Mouse (Mus musculus): Measurements from ENCODE around the gene Vbp1. TPM values are rescaled to one million over a fixed set of nuclear protein-coding genes. Genes with fewer than 3 reads are reported as not detected.
"Not testable (repeated sequence)": the region's sequence is repeated elsewhere in the genome, so short reads cannot be mapped to it uniquely, and the experiment has no call there.

The Vbp1 gene
- 2.0 TPM in 1 of 2 replicates, not detected in the other for polyA plus RNA-seq (2012; ENCODE audit: insufficient read depth, low replicate concordance)

- H3K9me3 ChIP-seq = no peaks in the 10 kb centered on the region
- H3K4me3 ChIP-seq (replicated peaks) = peak within 1 kb of the TSS; percentile 96
- peaks cover 12% of the 10 kb centered on the region for H3K27me3 ChIP-seq (replicated peaks)
- peaks cover 8% of the 10 kb centered on the region for H3K36me3 ChIP-seq (replicated peaks; ENCODE audit: low read length)
- TF ChIP-seq FLI1 (IDR thresholded peaks at IDR 0.05; ENCODE audit: low read length) = no peak
- no peak for TF ChIP-seq GATA1 (IDR thresholded peaks at IDR 0.05; ENCODE audit: borderline replicate concordance, low read length)
- no peaks in the 10 kb centered on the region; the same call in 1 of the 2 replicates for H3K4me1 ChIP-seq
These were observed at the start of gene Vbp1 for GRCm38 (mm10) chrX:75514179-75514972. Gene Vbp1 (plus strand): TSS chrX:75514299.

- H3K36me3 ChIP-seq (replicated peaks; ENCODE audit: low read length); H3K27me3 ChIP-seq (replicated peaks); H3K9me3 ChIP-seq; H3K4me1 ChIP-seq: not testable (repeated sequence)
- peak overlapping the region; percentile 89 for H3K4me3 ChIP-seq (replicated peaks)
These were observed 38.9 kb upstream of the Vbp1 start for GRCm38 (mm10) chrX:75475182-75475644.

- Histone ChIP-seq H3K4me1 (no peaks in the 10 kb centered on the region), H3K36me3 (replicated peaks; ENCODE audit: low read length) (no peaks in the 10 kb centered on the region), H3K27me3 (replicated peaks) (peaks cover 7% of the 10 kb centered on the region), H3K9me3 (no peaks in the 10 kb centered on the region), H3K4me3 (replicated peaks) (no peak overlapping the region)
- TF ChIP-seq GATA1 (IDR thresholded peaks at IDR 0.05; ENCODE audit: borderline replicate concordance, low read length) (no peak), FLI1 (IDR thresholded peaks at IDR 0.05; ENCODE audit: low read length) (no peak)
These were observed 24.2 kb upstream of the Vbp1 start for GRCm38 (mm10) chrX:75489886-75490285.

GRCm38 (mm10) chrX:75513787-75514178, 316 bp upstream of the Vbp1 start:
- H3K27me3 ChIP-seq (replicated peaks) = peaks cover 12% of the 10 kb centered on the region
- no peaks in the 10 kb centered on the region; the same call in 1 of the 2 replicates for H3K4me1 ChIP-seq
- no peaks in the 10 kb centered on the region for H3K9me3 ChIP-seq
- peaks cover 7% of the 10 kb centered on the region for H3K36me3 ChIP-seq (replicated peaks; ENCODE audit: low read length)
- peak overlapping the region; percentile 96 for H3K4me3 ChIP-seq (replicated peaks)
- TF ChIP-seq FLI1 (IDR thresholded peaks at IDR 0.05; ENCODE audit: low read length) = no peak
- TF ChIP-seq GATA1 (IDR thresholded peaks at IDR 0.05; ENCODE audit: borderline replicate concordance, low read length) = no peak

GRCm38 (mm10) chrX:75577582-75578324, 63.7 kb downstream of the Vbp1 start, which contains the start of gene Rab39b:
Gene Rab39b (minus strand): TSS chrX:75578231.
- TF ChIP-seq FLI1 (IDR thresholded peaks at IDR 0.05; ENCODE audit: low read length) (no peak), GATA1 (IDR thresholded peaks at IDR 0.05; ENCODE audit: borderline replicate concordance, low read length) (no peak)
- Histone ChIP-seq H3K4me1 (peaks cover 5% of the 10 kb centered on the region; the same call in 1 of the 2 replicates), H3K4me3 (replicated peaks) (peak within 1 kb of the TSS; percentile 86), H3K27me3 (replicated peaks) (peaks cover 12% of the 10 kb centered on the region), H3K36me3 (replicated peaks; ENCODE audit: low read length) (no peaks in the 10 kb centered on the region), H3K9me3 (no peaks in the 10 kb centered on the region)

- TF ChIP-seq FLI1 (IDR thresholded peaks at IDR 0.05; ENCODE audit: low read length) = no peak
- no peak for TF ChIP-seq GATA1 (IDR thresholded peaks at IDR 0.05; ENCODE audit: borderline replicate concordance, low read length)
These were observed 64.4 kb downstream of the Vbp1 start for GRCm38 (mm10) chrX:75578539-75578938.

More at GRCm38 (mm10) chrX:75578539-75578938, 64.4 kb downstream of the Vbp1 start:
- no peaks in the 10 kb centered on the region for H3K9me3 ChIP-seq
- H3K4me3 ChIP-seq (replicated peaks) = no peak overlapping the region
- H3K27me3 ChIP-seq (replicated peaks) = peaks cover 12% of the 10 kb centered on the region
- H3K4me1 ChIP-seq = peaks cover 5% of the 10 kb centered on the region; the same call in 1 of the 2 replicates
- H3K36me3 ChIP-seq (replicated peaks; ENCODE audit: low read length) = no peaks in the 10 kb centered on the region

Other genes with a start within 250 kb of the Vbp1 start
- 2.2 TPM in 1 of 2 replicates, not detected in the other for gene Fundc2, start 131.9 kb upstream of the Vbp1 start, polyA plus RNA-seq (2012; ENCODE audit: insufficient read depth, low replicate concordance)
- gene F8, start 131.7 kb upstream of the Vbp1 start, polyA plus RNA-seq (2012; ENCODE audit: insufficient read depth, low replicate concordance) = not detected in 2 replicates
- gene Cmc4, start 97.7 kb upstream of the Vbp1 start, polyA plus RNA-seq (2012; ENCODE audit: insufficient read depth, low replicate concordance) = 4.2 and 7.9 TPM in 2 replicates
- 0.10 and 0.71 TPM in 2 replicates for gene Mtcp1, start 97.7 kb upstream of the Vbp1 start, polyA plus RNA-seq (2012; ENCODE audit: insufficient read depth, low replicate concordance)
- 2.5 and 9.9 TPM in 2 replicates for gene Brcc3, start 97.7 kb upstream of the Vbp1 start, polyA plus RNA-seq (2012; ENCODE audit: insufficient read depth, low replicate concordance)
- not detected in 2 replicates for gene Rab39b, start 63.9 kb downstream of the Vbp1 start, polyA plus RNA-seq (2012; ENCODE audit: insufficient read depth, low replicate concordance)